Mouse (Mus musculus) C2C12 (cell line): Measurements from ENCODE around the gene Lpp.

Experiments used
- CTCF ChIP-seq: IDR thresholded peaks from one replicate; pipeline ENCODE4 v1.5.1; 2011; ENCODE audit not compliant: control insufficient read depth, insufficient read depth, insufficient read length
- MAX ChIP-seq: IDR thresholded peaks from one replicate; pipeline ENCODE4 v1.6.1; 2011; ENCODE audit warnings: mild to moderate bottlenecking, control low read depth
- MYOD1 ChIP-seq: IDR thresholded peaks from one replicate; pipeline ENCODE4 v1.6.1; 2011; ENCODE audit warnings: low read depth; ENCODE audit not compliant: control insufficient read depth, insufficient read length

GRCm38 (mm10) chr16:24930621-24931020, 537.3 kb downstream of the Lpp start:
- TF ChIP-seq CTCF, result no peak
- no peak for TF ChIP-seq MYOD1
- no peak for TF ChIP-seq MAX
